Mouse (Mus musculus): ENCODE results near the gene Ccdc117.
"Not testable (repeated sequence)": the region's sequence is repeated elsewhere in the genome, so short reads cannot be mapped to it uniquely, and the experiment has no call there.

Gene Ccdc117

GRCm38 (mm10) chr11:5541799-5542481, at the start of gene Ccdc117:
TSS of gene Ccdc117 (minus strand) at chr11:5542187.
- DNase-seq (ENCODE audit: low spot score): peak; percentile 98

- DNase-seq (ENCODE audit: low spot score): no peak
Observed at GRCm38 (mm10) chr11:5575046-5575445, 33.1 kb upstream of the Ccdc117 start.

DNA sequence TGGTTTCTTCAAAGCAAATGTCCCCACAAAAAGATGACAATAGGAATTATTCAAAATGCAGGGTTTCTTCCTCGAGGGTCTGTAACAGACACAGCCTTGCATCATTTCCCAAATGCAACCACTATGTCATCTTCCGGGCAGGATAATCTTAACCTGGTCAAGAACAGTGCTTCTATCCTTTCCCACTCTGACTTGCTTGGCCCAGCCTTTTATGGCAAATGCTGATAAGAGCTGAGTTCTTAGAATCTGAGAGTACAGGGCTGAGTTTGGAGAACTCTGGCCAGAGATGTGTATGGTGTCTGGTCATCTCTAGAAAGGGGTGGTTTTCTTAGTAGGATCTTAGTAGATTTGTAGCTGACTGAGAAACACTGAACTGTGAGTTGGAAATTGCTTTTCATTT, 31.8 kb upstream of the Ccdc117 start:
- no peak for DNase-seq (ENCODE audit: low spot score)

DNA sequence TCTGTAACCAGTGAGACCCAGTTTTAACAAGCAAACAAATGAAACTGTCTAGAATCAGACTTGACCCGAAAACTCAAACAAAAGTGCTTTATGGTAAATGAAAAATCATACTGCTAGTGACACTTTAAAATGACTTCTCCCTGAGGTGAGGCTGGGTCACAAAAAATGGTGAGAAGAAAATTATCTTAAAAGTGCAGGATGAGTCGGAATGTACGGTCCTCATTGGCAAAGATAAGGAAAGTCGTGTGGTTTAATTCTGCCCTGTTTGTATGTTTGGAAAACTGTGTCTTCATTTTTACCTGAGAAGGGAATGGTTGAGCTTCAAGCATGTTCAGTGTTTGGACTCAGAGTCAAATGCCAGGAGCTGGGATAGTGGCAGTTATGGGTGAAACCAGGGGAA, 29.9 kb upstream of the Ccdc117 start:
- no peak for DNase-seq (ENCODE audit: low spot score)

DNA sequence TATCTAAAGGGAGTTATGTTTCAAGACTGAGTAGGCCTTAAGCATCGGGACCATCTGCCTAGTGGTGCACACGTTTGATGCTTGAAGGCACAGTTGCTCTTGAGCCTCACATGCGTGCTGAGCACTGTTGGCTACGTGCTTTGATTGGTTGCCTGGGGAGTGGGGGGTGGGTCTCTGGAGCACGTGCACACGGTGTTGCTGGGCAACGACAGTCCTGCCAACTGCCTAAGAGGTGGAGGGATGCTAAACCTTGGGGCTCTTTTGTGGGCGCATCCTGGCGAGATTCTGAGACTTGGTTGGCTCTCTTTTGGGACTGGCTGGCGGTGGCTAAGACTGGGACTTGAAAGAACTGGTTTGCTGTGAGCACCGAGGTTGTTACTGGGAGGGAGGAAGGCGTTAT, 27.5 kb upstream of the Ccdc117 start, which contains the start of gene Ankrd36:
Gene Ankrd36, plus strand, starts transcription at position 211 of the 400 bp plus-strand sequence.
- no peak for DNase-seq (ENCODE audit: low spot score)

GRCm38 (mm10) chr11:5568082-5568481, 26.1 kb upstream of the Ccdc117 start:
- no peak for DNase-seq (ENCODE audit: low spot score)

DNA sequence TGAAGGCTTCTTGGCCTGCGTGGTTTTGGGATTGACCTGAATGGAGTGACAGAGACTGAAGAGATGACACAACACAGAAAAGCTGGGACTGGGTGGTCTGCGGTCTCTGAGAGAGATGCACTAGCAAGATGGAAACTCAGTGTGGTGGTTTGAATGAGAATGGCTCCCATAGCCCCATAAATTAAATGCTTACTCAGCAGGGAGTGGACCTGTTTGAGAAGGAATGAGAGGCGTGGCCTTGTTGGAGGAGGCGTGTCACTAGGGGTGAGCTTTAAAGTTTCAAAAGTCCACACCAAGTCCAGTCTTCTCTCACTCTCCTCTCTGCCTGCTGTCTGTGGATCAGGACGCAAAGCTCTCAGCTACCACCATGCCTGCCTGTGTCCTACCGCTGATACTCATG, 25.7 kb upstream of the Ccdc117 start:
- DNase-seq (ENCODE audit: low spot score): no peak

GRCm38 (mm10) chr11:5566506-5566905, 24.5 kb upstream of the Ccdc117 start:
- no peak for DNase-seq (ENCODE audit: low spot score)

DNA sequence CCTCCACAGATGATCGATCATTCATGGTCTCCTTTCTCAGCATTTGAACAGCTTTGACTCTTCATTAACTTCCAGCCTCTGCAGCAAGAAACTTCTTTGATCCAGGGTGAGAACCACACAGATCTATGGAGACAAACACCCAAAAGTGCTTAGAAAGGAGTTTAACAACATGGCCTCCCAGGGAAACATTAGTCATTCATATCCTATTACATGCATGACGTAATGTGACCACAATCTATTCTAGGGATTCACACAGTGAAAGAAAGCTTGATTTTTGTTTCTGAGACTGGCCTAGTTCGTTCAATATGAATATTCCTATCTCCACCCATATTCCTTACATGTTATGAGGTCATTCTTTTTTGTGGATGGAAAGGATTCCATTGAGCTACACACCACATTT, 23.6 kb upstream of the Ccdc117 start:
- DNase-seq (ENCODE audit: low spot score): no peak

- no peak for DNase-seq (ENCODE audit: low spot score)
Observed at GRCm38 (mm10) chr11:5563898-5564297, 21.9 kb upstream of the Ccdc117 start.

DNA sequence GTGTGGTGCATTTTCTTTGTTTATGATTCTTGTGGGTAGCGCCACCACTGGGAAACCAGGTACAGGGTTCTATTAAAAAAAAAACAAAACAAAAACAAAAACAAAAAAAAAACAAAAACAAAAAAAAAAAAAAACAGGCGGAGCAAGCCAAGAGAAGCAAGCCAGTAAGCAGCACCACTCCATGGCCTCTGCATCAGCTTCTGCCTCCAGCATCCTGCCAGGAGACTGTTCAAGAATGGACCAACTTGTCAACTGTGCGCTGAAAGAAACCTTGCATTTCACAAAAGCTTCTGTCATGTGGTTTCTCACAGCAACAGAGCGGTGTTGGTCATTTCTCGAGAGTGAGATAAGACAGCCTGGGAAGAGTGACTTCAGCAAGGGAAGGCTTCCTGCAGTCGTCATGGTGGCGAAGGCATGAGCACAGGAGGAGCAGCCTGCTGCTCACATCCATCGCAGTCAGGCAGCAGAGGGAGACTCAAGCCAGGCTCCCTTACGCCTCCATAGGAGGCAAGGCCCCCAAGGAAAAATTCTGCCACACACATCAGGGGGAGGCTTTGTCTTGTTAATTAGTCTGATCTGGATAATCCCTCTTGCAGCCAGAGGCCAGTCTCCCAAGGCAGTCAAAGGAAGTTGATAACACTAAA, 20.8 kb upstream of the Ccdc117 start:
- DNase-seq (ENCODE audit: low spot score): peak; percentile 41

GRCm38 (mm10) chr11:5560273-5560672, 18.3 kb upstream of the Ccdc117 start:
- DNase-seq (ENCODE audit: low spot score): no peak

DNA sequence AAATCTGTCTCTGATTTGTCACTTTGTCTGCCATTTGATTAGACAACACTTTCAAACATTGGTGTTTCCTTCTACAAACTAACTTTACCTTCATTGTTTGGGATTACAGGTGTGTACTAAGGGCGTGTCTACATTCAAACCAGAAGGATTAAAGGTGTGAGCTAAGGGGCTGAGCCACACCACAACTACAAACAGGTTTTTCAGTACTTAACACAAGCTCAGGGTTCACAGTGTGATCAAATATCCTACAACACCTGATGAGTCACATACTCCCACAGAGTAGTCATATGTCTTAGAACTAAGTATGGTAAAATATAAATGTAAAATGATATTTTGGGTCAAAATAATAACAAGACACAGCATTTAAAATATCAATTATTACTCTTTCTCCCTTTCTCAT, 9.9 kb upstream of the Ccdc117 start:
- no peak for DNase-seq (ENCODE audit: low spot score)

- DNase-seq (ENCODE audit: low spot score): no peak
Observed at GRCm38 (mm10) chr11:5551430-5551829, 9.4 kb upstream of the Ccdc117 start.

GRCm38 (mm10) chr11:5546693-5547092, 4.7 kb upstream of the Ccdc117 start:
- DNase-seq (ENCODE audit: low spot score): no peak

DNA sequence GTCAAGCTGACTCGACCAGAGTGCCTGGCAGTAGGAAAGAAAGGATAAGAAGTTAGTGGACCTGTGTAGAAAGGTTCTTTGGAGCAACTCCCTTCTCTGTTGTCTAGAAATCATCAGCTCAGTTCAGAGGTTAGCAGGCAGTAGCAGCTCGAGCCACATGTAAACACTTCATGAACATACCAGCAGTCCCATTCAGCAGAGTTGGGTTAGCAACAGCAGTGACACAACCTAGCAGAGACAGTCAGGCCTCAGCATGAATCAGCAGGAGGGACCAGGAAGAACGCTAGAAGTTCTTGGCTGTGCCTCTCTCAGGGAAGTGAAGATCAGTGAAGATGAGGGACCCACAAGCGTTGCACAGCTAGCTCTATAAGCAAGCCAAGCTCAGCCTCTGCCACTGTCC, 3.5 kb upstream of the Ccdc117 start:
- no peak for DNase-seq (ENCODE audit: low spot score)

DNA sequence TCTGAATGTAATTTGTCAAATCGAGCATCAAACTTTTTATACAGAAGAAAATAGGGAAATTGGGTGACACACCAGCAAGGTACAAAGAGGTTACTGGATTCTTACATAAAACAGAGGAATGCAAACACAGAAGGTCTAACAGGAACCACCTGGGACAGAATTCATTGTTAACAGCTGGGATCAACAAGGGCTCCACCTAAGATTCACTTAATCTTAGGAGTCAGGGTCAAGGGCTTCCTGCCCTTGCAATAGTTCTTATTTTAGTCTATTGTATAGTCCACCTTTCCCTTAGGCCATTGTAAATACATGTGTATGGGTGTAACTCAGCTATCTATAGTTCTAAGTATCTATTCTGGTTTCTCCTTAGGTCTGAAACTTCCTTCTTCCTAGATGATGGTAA, 2.7 kb upstream of the Ccdc117 start:
- not testable (repeated sequence) for DNase-seq (ENCODE audit: low spot score)

GRCm38 (mm10) chr11:5543281-5543680, 1.3 kb upstream of the Ccdc117 start:
- DNase-seq (ENCODE audit: low spot score): no peak

DNA sequence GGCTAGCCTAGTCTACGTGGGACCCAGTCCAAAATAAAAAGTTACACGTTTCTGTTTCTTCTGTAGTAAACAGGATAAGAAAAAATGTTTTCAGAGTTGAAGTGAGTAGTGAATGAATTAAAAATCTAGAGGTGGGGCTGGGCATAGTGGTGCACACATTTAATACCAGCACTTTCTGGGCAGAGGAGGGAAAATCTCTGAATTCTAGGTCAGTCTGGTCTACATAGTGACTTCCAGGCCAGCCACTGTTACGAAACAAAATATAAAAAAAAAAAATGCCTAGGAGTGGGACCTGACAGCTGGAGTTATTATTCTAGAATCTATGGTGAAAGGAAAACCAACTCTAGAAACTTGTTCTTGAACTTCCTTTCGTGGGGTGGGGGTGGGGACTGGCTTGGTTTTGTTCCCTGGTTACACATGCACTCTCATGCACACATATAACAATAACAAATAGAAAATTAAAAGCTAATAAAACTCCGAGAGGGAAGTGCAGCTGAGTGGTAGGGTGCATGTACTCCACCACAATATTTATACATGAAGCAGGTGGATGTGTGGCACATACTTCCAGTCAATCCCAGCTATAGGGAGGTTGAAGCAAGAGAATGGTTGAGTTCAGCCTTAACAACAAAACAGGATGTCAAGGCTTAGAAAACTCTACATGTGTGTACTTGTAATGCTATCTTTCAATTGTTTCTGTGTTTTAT, 647 bp upstream of the Ccdc117 start:
- no peak for DNase-seq (ENCODE audit: low spot score)

GRCm38 (mm10) chr11:5541230-5541798, 673 bp downstream of the Ccdc117 start:
- peak; percentile 41 for DNase-seq (ENCODE audit: low spot score)

- no peak for DNase-seq (ENCODE audit: low spot score)
Observed at GRCm38 (mm10) chr11:5540331-5540730, 1.7 kb downstream of the Ccdc117 start.

GRCm38 (mm10) chr11:5537454-5537853, 4.5 kb downstream of the Ccdc117 start:
- not testable (repeated sequence) for DNase-seq (ENCODE audit: low spot score)

GRCm38 (mm10) chr11:5533108-5533507, 8.9 kb downstream of the Ccdc117 start:
- DNase-seq (ENCODE audit: low spot score): no peak
